Mouse (Mus musculus): ENCODE measurements around the gene Sema6c.

- TF ChIP-seq POLR2A (IDR thresholded peaks at IDR 0.05; ENCODE audit: borderline replicate concordance, extremely low read depth, insufficient read depth, insufficient read length, poor library complexity, severe bottlenecking) = no peak
- peak; percentile 45; the same call in 1 of the 2 replicates for TF ChIP-seq CTCF (IDR thresholded peaks at IDR 0.05; ENCODE audit: borderline replicate concordance, extremely low read depth, insufficient read depth, insufficient read length)
These were observed 6.4 kb upstream of the Sema6c start for GRCm38 (mm10) chr3:95153874-95154273.

Measured in brain, embryonic 14.5 days (tissue).